Mouse (Mus musculus): ENCODE measurements around the gene Sbf1.
A peak's percentile ranks its signal among the peaks of the same experiment; 100 is the strongest.

DNA sequence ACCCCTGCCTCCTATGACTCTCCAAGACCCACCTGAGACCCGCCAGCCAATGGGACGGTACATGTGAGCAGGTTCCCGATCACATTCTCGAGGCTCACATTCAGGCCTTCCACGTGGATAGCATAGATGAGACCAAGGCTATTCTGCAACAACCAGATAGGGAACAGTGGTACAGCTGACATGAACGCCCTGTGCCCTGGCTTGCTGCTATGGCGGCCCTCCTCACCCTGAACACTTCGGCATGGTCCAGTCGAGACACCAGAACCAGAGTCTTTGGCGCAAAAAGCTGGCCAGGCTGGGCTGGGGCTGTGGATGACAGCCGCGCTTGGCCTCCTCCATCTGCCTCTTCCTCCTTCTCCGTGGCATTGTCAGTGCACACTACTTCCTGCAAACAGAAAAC is 7.7 kb downstream of the Sbf1 start:
- TF ChIP-seq POLR2A (IDR thresholded peaks at IDR 0.05; ENCODE audit: insufficient read length, low read depth) = no peak
- peak in 1 of 3 experiments; percentile 2 for TF ChIP-seq MYOG (IDR thresholded peaks at IDR 0.05; ENCODE audit: control insufficient read depth in 1 of 3, insufficient read depth in 1 of 3, insufficient read length in 2 of 3, low read depth in 2 of 3)
- TF ChIP-seq E2F4 (IDR thresholded peaks at IDR 0.05; ENCODE audit: insufficient read depth) = no peak
- no peak for TF ChIP-seq MAX (IDR thresholded peaks at IDR 0.05; ENCODE audit: low read depth)
- TF ChIP-seq USF1 (IDR thresholded peaks at IDR 0.05; ENCODE audit: low read depth) = no peak
- no peak for TF ChIP-seq MYOD1 (IDR thresholded peaks at IDR 0.05; ENCODE audit: control insufficient read depth in 1 of 3, insufficient read length in 2 of 3, low read depth in 2 of 3)
